Mouse (Mus musculus) heart, embryonic 15.5 days (tissue): ENCODE results near the gene Gcc2. TPM values are rescaled to one million over a fixed set of nuclear protein-coding genes. Genes with fewer than 3 reads are reported as not detected.

ENCODE experiments used
- ATAC-seq: fragments of 200-750 bp; cut with Nextera tagmentation; replicated peaks from 2 replicates; pipeline ENCODE4 v1.8.0; 2017; ENCODE audit warnings: low read depth, moderate TSS enrichment; ENCODE audit not compliant: insufficient number of reproducible peaks, insufficient read depth, low FRiP score
- H3K27ac ChIP-seq: fragments of 300-500 bp; sonication (generic); 2 replicates; pipeline ENCODE4 v1.5.1; 2015; ENCODE audit warnings: mild to moderate bottlenecking, inconsistent platforms
- H3K27me3 ChIP-seq: fragments of 300-500 bp; sonication (generic); 2 replicates; pipeline ENCODE4 v1.6.1; 2015; ENCODE audit warnings: inconsistent platforms
- H3K36me3 ChIP-seq: fragments of 300-500 bp; sonication (generic); 2 replicates; pipeline ENCODE4 v1.6.1; 2015; ENCODE audit warnings: mild to moderate bottlenecking, inconsistent platforms
- H3K4me1 ChIP-seq: fragments of 300-500 bp; sonication (generic); replicated peaks from 2 replicates; pipeline ENCODE4 v1.6.1; 2015; ENCODE audit warnings: inconsistent platforms
- H3K4me2 ChIP-seq: fragments of 300-500 bp; sonication (generic); 2 replicates; pipeline ENCODE4 v1.6.1; 2015; ENCODE audit warnings: inconsistent platforms, mild to moderate bottlenecking, moderate library complexity
- H3K4me3 ChIP-seq: fragments of 300-500 bp; sonication (generic); 2 replicates; pipeline ENCODE4 v1.5.1; 2015; ENCODE audit warnings: mild to moderate bottlenecking, inconsistent platforms
- H3K9ac ChIP-seq: fragments of 300-500 bp; sonication (generic); 2 replicates; pipeline ENCODE4 v1.6.1; 2015; ENCODE audit warnings: mild to moderate bottlenecking, inconsistent platforms
- H3K9me3 ChIP-seq: fragments of 300-500 bp; sonication (generic); replicated peaks from 2 replicates; pipeline ENCODE4 v1.6.1; 2016; ENCODE audit warnings: inconsistent platforms
- WGBS: fragments of 180-500 bp; shearing (Covaris S2); methylation state at CpG from one replicate; pipeline ENCODE4 v1.1.7; 2015; ENCODE audit warnings: mixed read lengths; 5-methylcytosine and 5-hydroxymethylcytosine counted together
- polyA plus RNA-seq: library from polyadenylated mRNA; unstranded; fragments of >200 nt; fragmentation: Nextera tagmentation; extraction: Ambion mirVana; gene quantifications from 2 replicates; pipeline ENCODE4 v1.2.1, GENCODE M21; 2015

Gcc2 gene
- polyA plus RNA-seq, 1 experiment from 2014 or later: 46.3 TPM

GRCm38 (mm10) chr10:58352364-58352763 is 97.1 kb downstream of the Gcc2 start:
- Histone ChIP-seq H3K9me3 (no peaks in the 10 kb centered on the region), H3K27me3 (no peaks in the 10 kb centered on the region), H3K4me2 (no peak overlapping the region), H3K4me1 (peaks cover 45% of the 10 kb centered on the region), H3K36me3 (no peaks in the 10 kb centered on the region), H3K9ac (no peak overlapping the region), H3K4me3 (no peak overlapping the region), H3K27ac (no peak overlapping the region)
- 94% methylated on average over 3 of the region's 3 CpGs for WGBS
- ATAC-seq: no peak

DNA sequence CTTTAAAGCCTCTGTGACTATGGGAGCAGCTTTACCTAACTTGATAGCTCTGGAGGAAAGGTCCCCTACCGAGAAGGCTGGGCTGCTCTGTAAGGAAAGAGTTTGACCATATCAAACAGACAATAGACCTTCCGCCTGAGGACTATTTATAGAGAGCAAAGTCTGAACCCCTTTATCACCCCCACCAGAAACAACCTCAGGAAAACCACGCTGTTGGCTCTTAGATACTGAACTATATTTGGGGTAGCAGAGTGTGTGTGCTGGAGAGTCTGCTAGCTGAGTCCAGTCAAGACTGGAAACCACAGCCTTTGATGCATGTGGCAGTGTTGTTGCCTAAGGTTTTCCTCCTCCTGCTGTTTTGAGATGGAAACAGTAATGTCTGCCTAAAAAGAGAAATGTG is 99.3 kb downstream of the Gcc2 start:
- no peaks in the 10 kb centered on the region for H3K27me3 ChIP-seq
- peak overlapping the region; percentile 92 for H3K27ac ChIP-seq
- 12% methylated on average over 3 of the region's 3 CpGs for WGBS
- peaks cover 45% of the 10 kb centered on the region for H3K4me1 ChIP-seq
- no peaks in the 10 kb centered on the region for H3K36me3 ChIP-seq
- peak; percentile 86 for ATAC-seq
- H3K9ac ChIP-seq: no peak overlapping the region
- H3K4me2 ChIP-seq: peak overlapping the region; percentile 33
- H3K4me3 ChIP-seq: no peak overlapping the region
- H3K9me3 ChIP-seq: no peaks in the 10 kb centered on the region

Other genes with a start within 250 kb of the Gcc2 start
- gene AW822073, start 30.6 kb upstream of the Gcc2 start, polyA plus RNA-seq: not detected in 2 replicates
- gene Duxf3, start 22.8 kb upstream of the Gcc2 start, polyA plus RNA-seq: not detected in 2 replicates
- gene Gm4981, start 18.8 kb upstream of the Gcc2 start, polyA plus RNA-seq: not detected in 2 replicates
- gene Lims1, start 68.0 kb downstream of the Gcc2 start, polyA plus RNA-seq: 168 and 183 TPM in 2 replicates
- gene Ranbp2, start 191.4 kb downstream of the Gcc2 start, polyA plus RNA-seq: 14.9 and 15.5 TPM in 2 replicates
- 5.8 and 6.5 TPM in 2 replicates for gene Ccdc138, start 242.5 kb downstream of the Gcc2 start, polyA plus RNA-seq